Mouse (Mus musculus) testis, adult 2 months (tissue): Measurements from ENCODE around the gene Polr1e.

ENCODE experiments used
- CTCF ChIP-seq: fragments of 200-500 bp; IDR thresholded peaks from 2 replicates; pipeline ENCODE4 v1.5.1; 2012; ENCODE audit warnings: low read depth, mild to moderate bottlenecking, inconsistent platforms, low read length, moderate library complexity; ENCODE audit not compliant: control insufficient read depth, insufficient read depth, insufficient replicate concordance
- POLR2A ChIP-seq: fragments of 200-500 bp; IDR thresholded peaks from 2 replicates; pipeline ENCODE4 v1.6.1; 2012; ENCODE audit warnings: low read depth, mild to moderate bottlenecking, inconsistent platforms, low read length, moderate library complexity; ENCODE audit not compliant: control insufficient read depth

DNA sequence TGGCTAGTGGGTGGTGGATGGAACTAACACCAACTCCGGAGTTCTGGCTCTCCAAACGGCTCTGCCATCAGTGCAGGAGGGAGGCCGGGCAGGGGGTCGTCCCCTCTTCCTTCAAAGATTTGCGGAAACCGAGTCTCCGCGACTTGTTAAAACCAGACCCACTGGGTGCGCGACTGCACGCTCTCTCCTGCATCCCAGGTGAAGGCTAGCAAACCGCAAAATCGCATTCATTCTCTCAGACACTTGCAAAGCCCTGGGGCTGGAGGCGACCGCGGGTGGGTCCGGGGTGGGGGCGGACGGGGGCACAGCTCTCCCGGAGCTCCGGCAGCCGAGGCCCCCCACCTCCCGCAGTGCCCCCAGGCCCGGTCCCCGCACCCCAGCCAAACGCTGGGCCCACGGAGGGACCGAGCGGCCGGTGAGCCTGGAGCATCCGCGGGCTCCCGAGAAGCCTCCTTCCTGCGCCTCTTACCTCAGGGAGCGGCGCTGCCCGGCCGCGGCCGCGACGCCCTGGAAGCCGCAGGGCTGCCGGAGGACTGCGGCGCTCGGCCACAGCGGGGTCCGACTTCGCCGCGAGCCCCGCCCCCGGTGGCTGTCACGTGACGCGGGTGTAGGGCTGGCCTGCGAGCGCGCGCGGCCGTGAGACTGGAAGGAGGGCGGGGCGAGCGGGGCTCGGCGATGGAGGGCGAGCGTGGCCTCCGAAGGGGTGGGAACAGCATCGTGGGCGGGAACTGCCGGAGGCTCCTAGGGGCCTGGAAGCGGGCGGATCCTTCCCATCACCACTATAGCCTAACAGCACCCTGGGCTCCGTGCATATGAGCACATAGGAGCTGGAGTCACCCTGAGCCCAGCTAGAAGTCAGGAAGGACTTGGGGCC is 65.9 kb downstream of the Polr1e start, which contains the start of gene Fbxo10:
- TF ChIP-seq CTCF (no peak), POLR2A (peak; percentile 48; the same call in 1 of the 2 replicates)
